Mouse (Mus musculus) midbrain, embryonic 10.5 days (tissue): ENCODE measurements around the gene Rbm45. TPM values are rescaled to one million over a fixed set of nuclear protein-coding genes. Genes with fewer than 3 reads are reported as not detected.

Source experiments
- polyA plus RNA-seq: library from polyadenylated mRNA; unstranded; fragments of >200 nt; fragmentation: Nextera tagmentation; extraction: Ambion mirVana; gene quantifications from 2 replicates; pipeline ENCODE4 v1.2.1, GENCODE M21; 2016

Gene Rbm45
- polyA plus RNA-seq, 1 experiment from 2014 or later, result 19.7 TPM

Other genes with a start within 250 kb of the Rbm45 start
- 0.14 and 0.51 TPM in 2 replicates for gene Pde11a, start 31.2 kb upstream of the Rbm45 start, polyA plus RNA-seq
- not detected in 2 replicates for gene Cyct, start 9.5 kb upstream of the Rbm45 start, polyA plus RNA-seq
- 10.8 and 11.0 TPM in 2 replicates for gene Osbpl6, start 36.5 kb downstream of the Rbm45 start, polyA plus RNA-seq